Mouse (Mus musculus) frontal cortex, adult 2 months (tissue): Measurements from ENCODE around the gene Gm9780. TPM values are rescaled to one million over a fixed set of nuclear protein-coding genes. Genes with fewer than 3 reads are reported as not detected.
"Not testable (repeated sequence)": the region's sequence is repeated elsewhere in the genome, so short reads cannot be mapped to it uniquely, and the experiment has no call there.

ENCODE experiments used
- DNase-seq, 2 experiments: peaks; one replicate each; pipeline ENCODE4 v3.0.0; 2022; ENCODE audit warnings: low spot score in 1 of 2; ENCODE audit errors: extremely low spot score in 1 of 2
- polyA plus RNA-seq: library from polyadenylated mRNA; depleted of rRNA; stranded (reverse); fragments of >200 nt; gene quantifications from 2 replicates; pipeline ENCODE4 v1.2.3, GENCODE M21; 2012; rRNA removed

Gene Gm9780
- polyA plus RNA-seq, 1 experiment, result 5.6 TPM

DNA sequence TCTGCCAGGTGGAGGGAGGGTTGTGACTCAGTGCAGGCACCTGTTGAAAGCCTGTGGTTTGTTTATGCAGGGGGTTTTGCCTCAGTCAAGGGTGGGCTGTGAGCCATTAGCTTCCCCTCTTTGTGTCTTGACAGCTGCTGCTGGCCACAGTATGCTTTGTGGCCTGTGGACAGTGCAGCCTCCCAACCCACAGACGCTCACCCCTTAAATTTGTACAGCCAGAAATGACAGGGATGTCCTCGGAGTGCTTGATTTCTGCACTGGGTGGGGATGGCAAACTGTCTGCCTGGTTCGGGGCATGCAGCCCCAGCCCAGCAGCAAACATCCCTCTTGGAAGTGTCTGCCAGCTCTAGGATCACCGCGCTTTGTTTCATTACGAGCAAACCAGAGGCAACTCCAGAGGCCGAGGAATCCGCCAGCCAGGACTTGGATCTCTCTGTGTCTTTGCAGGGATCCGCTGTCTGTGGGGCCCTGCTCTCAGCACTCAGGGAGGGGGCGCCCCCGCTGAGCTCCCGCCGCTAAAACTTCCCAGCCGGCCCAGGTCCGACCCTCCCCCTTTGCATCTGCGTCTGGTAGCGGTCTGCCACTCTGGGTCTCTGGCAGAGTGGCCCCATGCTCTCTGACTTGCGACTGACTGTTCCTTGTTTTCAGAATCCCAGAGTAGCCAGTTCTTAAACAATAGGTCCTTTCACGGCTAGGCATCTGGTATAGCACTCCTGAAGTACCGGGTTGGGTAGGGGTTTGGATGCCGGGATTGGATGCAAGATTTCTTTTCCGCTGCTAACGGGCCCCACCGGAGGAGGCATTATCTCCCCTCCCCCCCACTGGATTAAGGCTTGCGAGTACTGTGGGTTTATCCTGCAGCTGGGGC lies 63.9 kb downstream of the Gm9780 start, which contains the start of gene Duxbl1:
TSS of gene Duxbl1 (plus strand) at position 207 of the 871 bp plus-strand sequence.
- not testable (repeated sequence) for DNase-seq

Other genes with a start within 250 kb of the Gm9780 start
- 21.5 and 22.8 TPM in 2 replicates for gene Anxa11, start 200.6 kb downstream of the Gm9780 start, polyA plus RNA-seq
- gene Plac9a, start 139.6 kb downstream of the Gm9780 start, polyA plus RNA-seq, result 0.50 TPM in 1 of 2 replicates, not detected in the other
- 3.2 and 3.5 TPM in 2 replicates for gene Tmem254a, start 115.0 kb downstream of the Gm9780 start, polyA plus RNA-seq
- not detected in 2 replicates for gene Cphx1, start 104.4 kb downstream of the Gm9780 start, polyA plus RNA-seq
- 1.5 and 2.4 TPM in 2 replicates for gene Duxbl1, start 64.1 kb downstream of the Gm9780 start, polyA plus RNA-seq
- 4.5 TPM in 1 of 2 replicates, not detected in the other for gene Tmem254c, start 24.6 kb upstream of the Gm9780 start, polyA plus RNA-seq
- gene Cphx2, start 38.8 kb upstream of the Gm9780 start, polyA plus RNA-seq, result not detected in 2 replicates
- not detected in 2 replicates for gene Cphx3, start 39.6 kb upstream of the Gm9780 start, polyA plus RNA-seq
- 0.30 and 0.86 TPM in 2 replicates for gene Duxbl2, start 75.6 kb upstream of the Gm9780 start, polyA plus RNA-seq
- gene Plac9b, start 139.8 kb upstream of the Gm9780 start, polyA plus RNA-seq, result 4.0 and 4.6 TPM in 2 replicates
- gene Tmem254b, start 164.3 kb upstream of the Gm9780 start, polyA plus RNA-seq, result 14.4 and 18.7 TPM in 2 replicates
- gene Duxbl3, start 215.3 kb upstream of the Gm9780 start, polyA plus RNA-seq, result not detected in 2 replicates